Mouse (Mus musculus) myocyte (in vitro differentiated cells): Measurements from ENCODE around the gene Cep70. TPM values are rescaled to one million over a fixed set of nuclear protein-coding genes. Genes with fewer than 3 reads are reported as not detected.

Experiments used
- H3K27me3 ChIP-seq: one replicate; pipeline ENCODE4 v1.6.1; 2011; ENCODE audit not compliant: control insufficient read depth, insufficient read depth, insufficient read length
- H3K36me3 ChIP-seq: one replicate; pipeline ENCODE4 v1.6.1; 2011; ENCODE audit not compliant: control insufficient read depth, insufficient read depth
- H3K4me2 ChIP-seq: one replicate; pipeline ENCODE4 v1.6.1; 2011; ENCODE audit warnings: low read depth, control low read depth
- H3K4me3 ChIP-seq: one replicate; pipeline ENCODE4 v1.5.1; 2011; ENCODE audit warnings: mild to moderate bottlenecking, control low read depth, moderate library complexity
- H3K79me2 ChIP-seq: one replicate; pipeline ENCODE4 v1.6.1; 2011; ENCODE audit not compliant: control insufficient read depth, insufficient read depth
- H3ac ChIP-seq: one replicate; pipeline ENCODE4 v1.6.1; 2011; ENCODE audit not compliant: control insufficient read depth, insufficient read length
- CEBPB ChIP-seq: IDR thresholded peaks from 2 replicates; pipeline ENCODE4 v1.6.1; 2011; ENCODE audit warnings: mild to moderate bottlenecking, moderate library complexity; ENCODE audit not compliant: poor library complexity, insufficient read depth, severe bottlenecking
- E2F4 ChIP-seq: IDR thresholded peaks from one replicate; pipeline ENCODE4 v1.6.1; 2011; ENCODE audit warnings: mild to moderate bottlenecking, control low read depth, moderate library complexity; ENCODE audit not compliant: insufficient read depth
- MAX ChIP-seq: IDR thresholded peaks from one replicate; pipeline ENCODE4 v1.6.1; 2011; ENCODE audit warnings: low read depth, mild to moderate bottlenecking, control low read depth
- MYOD1 ChIP-seq, 3 experiments: IDR thresholded peaks; one replicate each; pipeline ENCODE4 v1.6.1; 2011; ENCODE audit warnings: control low read depth in 2 of 3, low read depth in 2 of 3, mild to moderate bottlenecking in 2 of 3, moderate library complexity in 1 of 3; ENCODE audit not compliant: insufficient read length in 2 of 3, control insufficient read depth in 1 of 3
- MYOG ChIP-seq, 3 experiments: IDR thresholded peaks; one replicate each; pipeline ENCODE4 v1.6.1; 2011; ENCODE audit warnings: control low read depth in 2 of 3, low read depth in 2 of 3, mild to moderate bottlenecking in 2 of 3; ENCODE audit not compliant: insufficient read length in 2 of 3, control insufficient read depth in 1 of 3, insufficient read depth in 1 of 3
- POLR2A ChIP-seq: IDR thresholded peaks from one replicate; pipeline ENCODE4 v1.6.1; 2011; ENCODE audit warnings: low read depth, mild to moderate bottlenecking, control low read depth, moderate library complexity; ENCODE audit not compliant: insufficient read length
- POLR2AphosphoS2 ChIP-seq: IDR thresholded peaks from one replicate; pipeline ENCODE4 v1.6.1; 2011; ENCODE audit warnings: low read depth, control low read depth; ENCODE audit not compliant: insufficient read length
- REST ChIP-seq: IDR thresholded peaks from one replicate; pipeline ENCODE4 v1.6.1; 2011; ENCODE audit warnings: mild to moderate bottlenecking, control low read depth, moderate library complexity; ENCODE audit not compliant: insufficient read depth, insufficient read length
- SRF ChIP-seq: IDR thresholded peaks from one replicate; pipeline ENCODE4 v1.6.1; 2011; ENCODE audit warnings: low read depth; ENCODE audit not compliant: control insufficient read depth, insufficient read length
- TCF12 ChIP-seq: IDR thresholded peaks from one replicate; pipeline ENCODE4 v1.6.1; 2011; ENCODE audit warnings: mild to moderate bottlenecking, control low read depth; ENCODE audit not compliant: poor library complexity, insufficient read depth, severe bottlenecking
- TCF3 ChIP-seq: IDR thresholded peaks from one replicate; pipeline ENCODE4 v1.6.1; 2011; ENCODE audit warnings: low read depth, control low read depth; ENCODE audit not compliant: insufficient read length
- USF1 ChIP-seq: IDR thresholded peaks from one replicate; pipeline ENCODE4 v1.6.1; 2011; ENCODE audit warnings: low read depth, mild to moderate bottlenecking, control low read depth, moderate library complexity
- polyA plus RNA-seq: library from polyadenylated mRNA; unstranded; fragments of >200 nt; fragmentation: generic; extraction: Trizol; gene quantifications from one replicate; pipeline ENCODE4 v1.2.1, GENCODE M21; 2012; ENCODE audit warnings: missing spikeins

Cep70 gene
- polyA plus RNA-seq, 1 experiment = 1.6 TPM

GRCm38 (mm10) chr9:99306226-99306625, 63.1 kb downstream of the Cep70 start:
- Histone ChIP-seq H3ac (no peak overlapping the region), H3K4me3 (no peak overlapping the region), H3K4me2 (no peak overlapping the region), H3K79me2 (no peaks in the 10 kb centered on the region), H3K27me3 (no peaks in the 10 kb centered on the region), H3K36me3 (no peaks in the 10 kb centered on the region)
- TF ChIP-seq TCF12 = no peak
- TF ChIP-seq TCF3 = no peak
- no peak for TF ChIP-seq E2F4
- no peak for TF ChIP-seq MYOD1 (IDR thresholded peaks at IDR 0.05; ENCODE audit: control insufficient read depth in 1 of 3, insufficient read length in 2 of 3, low read depth in 2 of 3)
- no peak for TF ChIP-seq REST
- TF ChIP-seq POLR2AphosphoS2 = no peak
- no peak for TF ChIP-seq MYOG (IDR thresholded peaks at IDR 0.05; ENCODE audit: control insufficient read depth in 1 of 3, insufficient read depth in 1 of 3, insufficient read length in 2 of 3, low read depth in 2 of 3)
- no peak for TF ChIP-seq USF1

- Histone ChIP-seq H3K4me3 (no peak overlapping the region), H3K36me3 (no peaks in the 10 kb centered on the region), H3K27me3 (no peaks in the 10 kb centered on the region), H3ac (no peak overlapping the region), H3K4me2 (no peak overlapping the region), H3K79me2 (no peaks in the 10 kb centered on the region)
- no peak for TF ChIP-seq MYOD1 (IDR thresholded peaks at IDR 0.05; ENCODE audit: control insufficient read depth in 1 of 3, insufficient read length in 2 of 3, low read depth in 2 of 3)
- no peak for TF ChIP-seq E2F4
- no peak for TF ChIP-seq USF1
- no peak for TF ChIP-seq MAX
- TF ChIP-seq MYOG (IDR thresholded peaks at IDR 0.05; ENCODE audit: control insufficient read depth in 1 of 3, insufficient read depth in 1 of 3, insufficient read length in 2 of 3, low read depth in 2 of 3) = no peak
- no peak for TF ChIP-seq POLR2A
- no peak for TF ChIP-seq TCF3
- TF ChIP-seq CEBPB = no peak
- no peak for TF ChIP-seq REST
Observed at GRCm38 (mm10) chr9:99319343-99319951, 76.3 kb downstream of the Cep70 start.

GRCm38 (mm10) chr9:99320006-99320405, 76.8 kb downstream of the Cep70 start:
- no peak overlapping the region for H3K4me2 ChIP-seq
- no peaks in the 10 kb centered on the region for H3K79me2 ChIP-seq
- H3K27me3 ChIP-seq = no peaks in the 10 kb centered on the region
- H3ac ChIP-seq = no peak overlapping the region
- H3K4me3 ChIP-seq = no peak overlapping the region
- no peaks in the 10 kb centered on the region for H3K36me3 ChIP-seq
- TF ChIP-seq POLR2AphosphoS2 = no peak
- no peak for TF ChIP-seq MYOG (IDR thresholded peaks at IDR 0.05; ENCODE audit: control insufficient read depth in 1 of 3, insufficient read depth in 1 of 3, insufficient read length in 2 of 3, low read depth in 2 of 3)
- TF ChIP-seq TCF12 = no peak
- TF ChIP-seq MAX = no peak
- no peak for TF ChIP-seq REST
- TF ChIP-seq POLR2A = no peak
- TF ChIP-seq USF1 = no peak
- TF ChIP-seq SRF = no peak

GRCm38 (mm10) chr9:99325208-99325929, 82.2 kb downstream of the Cep70 start:
- Histone ChIP-seq H3K4me2 (no peak overlapping the region), H3K27me3 (peaks cover 4% of the 10 kb centered on the region), H3ac (no peak overlapping the region), H3K4me3 (no peak overlapping the region), H3K36me3 (no peaks in the 10 kb centered on the region), H3K79me2 (no peaks in the 10 kb centered on the region)
- no peak for TF ChIP-seq USF1
- no peak for TF ChIP-seq E2F4
- TF ChIP-seq MYOG (IDR thresholded peaks at IDR 0.05; ENCODE audit: control insufficient read depth in 1 of 3, insufficient read depth in 1 of 3, insufficient read length in 2 of 3, low read depth in 2 of 3) = no peak
- peak in 1 of 3 experiments; percentile 23 for TF ChIP-seq MYOD1 (IDR thresholded peaks at IDR 0.05; ENCODE audit: control insufficient read depth in 1 of 3, insufficient read length in 2 of 3, low read depth in 2 of 3)
- TF ChIP-seq POLR2A = no peak

- no peak overlapping the region for H3K4me3 ChIP-seq
- peaks cover 4% of the 10 kb centered on the region for H3K27me3 ChIP-seq
- TF ChIP-seq REST = no peak
- TF ChIP-seq POLR2AphosphoS2 = no peak
- TF ChIP-seq MYOD1 (IDR thresholded peaks at IDR 0.05; ENCODE audit: control insufficient read depth in 1 of 3, insufficient read length in 2 of 3, low read depth in 2 of 3) = no peak
- TF ChIP-seq TCF12 = no peak
- TF ChIP-seq CEBPB = no peak
- no peak for TF ChIP-seq USF1
- TF ChIP-seq E2F4 = no peak
- no peak for TF ChIP-seq SRF
- no peak for TF ChIP-seq MAX
Observed at GRCm38 (mm10) chr9:99325961-99326360, 82.8 kb downstream of the Cep70 start.

More at GRCm38 (mm10) chr9:99325961-99326360, 82.8 kb downstream of the Cep70 start:
- H3K79me2 ChIP-seq = no peaks in the 10 kb centered on the region
- H3K4me2 ChIP-seq = no peak overlapping the region
- no peaks in the 10 kb centered on the region for H3K36me3 ChIP-seq
- H3ac ChIP-seq = no peak overlapping the region
